Mouse (Mus musculus): ENCODE measurements around the gene Kif26a. TPM values are rescaled to one million over a fixed set of nuclear protein-coding genes. Genes with fewer than 3 reads are reported as not detected.

The Kif26a gene
- polyA plus RNA-seq, 1 experiment from 2014 or later = 21.2 TPM

DNA sequence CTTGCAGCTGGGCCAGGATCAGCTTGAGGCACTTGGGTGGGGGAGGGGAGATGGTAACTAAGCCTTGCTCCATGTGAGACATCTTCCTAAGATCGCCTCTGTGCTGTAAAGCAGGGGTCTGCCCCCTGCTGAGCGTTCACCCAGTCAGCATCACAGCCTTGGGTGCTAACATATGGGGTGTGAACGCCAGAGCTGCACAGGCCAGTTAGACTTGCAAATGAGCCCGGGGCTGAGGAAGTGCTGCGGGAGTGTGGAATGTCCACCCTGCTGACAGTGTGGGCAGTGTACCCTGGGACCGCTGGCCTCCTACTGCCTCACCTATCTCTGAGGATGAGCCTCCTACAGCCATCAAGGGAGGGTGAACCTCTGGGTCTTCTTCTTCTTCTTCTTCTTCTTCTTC is 45.7 kb downstream of the Kif26a start:
- no peak overlapping the region for H3K9ac ChIP-seq (replicated peaks; ENCODE audit: low read depth, low read length)
- WGBS = 43% methylated on average over 6 of the region's 6 CpGs
- peak; percentile 41; the same call in 1 of the 2 replicates for ATAC-seq
- H3K27ac ChIP-seq (ENCODE audit: low read length) = no peak overlapping the region
- H3K9me3 ChIP-seq (ENCODE audit: control insufficient read depth, low read length) = no peaks in the 10 kb centered on the region
- H3K27me3 ChIP-seq (replicated peaks; ENCODE audit: control insufficient read depth, insufficient read depth, low read length) = no peaks in the 10 kb centered on the region
- H3K4me3 ChIP-seq (replicated peaks; ENCODE audit: low read length) = no peak overlapping the region
- H3K36me3 ChIP-seq (ENCODE audit: control insufficient read depth, insufficient read depth) = no peaks in the 10 kb centered on the region
- H3K4me1 ChIP-seq (replicated peaks; ENCODE audit: control insufficient read depth, insufficient read depth, low read length) = peaks cover 6% of the 10 kb centered on the region
- no peak overlapping the region for H3K4me2 ChIP-seq (ENCODE audit: low read length)

DNA sequence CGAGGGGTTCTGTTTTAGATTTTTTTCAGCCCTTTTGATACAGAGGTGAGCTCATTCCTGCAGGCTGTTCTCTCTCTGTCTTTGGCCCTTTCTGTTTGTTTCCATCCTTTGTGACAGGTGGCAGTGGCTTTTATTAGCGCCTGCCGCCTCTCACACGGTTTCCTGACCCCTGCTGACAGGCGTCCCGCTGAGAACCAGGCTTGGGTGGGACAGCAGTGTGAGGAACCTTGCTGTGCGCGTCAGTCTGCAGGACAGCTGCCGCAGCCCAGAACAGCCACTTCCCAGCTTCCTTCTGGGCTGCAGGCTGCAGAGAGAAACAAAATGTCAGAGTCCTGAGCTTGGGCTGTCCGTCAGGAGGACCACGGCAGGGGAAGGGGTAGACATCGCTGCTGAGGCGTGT is 49.0 kb downstream of the Kif26a start:
- Histone ChIP-seq H3K9me3 (ENCODE audit: control insufficient read depth, low read length) (no peaks in the 10 kb centered on the region), H3K4me3 (replicated peaks; ENCODE audit: low read length) (no peak overlapping the region), H3K9ac (replicated peaks; ENCODE audit: low read depth, low read length) (0 out of 2 replicates have a peak overlapping the region, but pooled peaks have one; percentile 16), H3K4me1 (replicated peaks; ENCODE audit: control insufficient read depth, insufficient read depth, low read length) (peaks cover 20% of the 10 kb centered on the region), H3K27ac (ENCODE audit: low read length) (no peak overlapping the region), H3K36me3 (ENCODE audit: control insufficient read depth, insufficient read depth) (no peaks in the 10 kb centered on the region), H3K27me3 (replicated peaks; ENCODE audit: control insufficient read depth, insufficient read depth, low read length) (no peaks in the 10 kb centered on the region), H3K4me2 (ENCODE audit: low read length) (peak overlapping the region; percentile 32)
- WGBS = 9% methylated on average over 13 of the region's 13 CpGs
- no peak for ATAC-seq

DNA sequence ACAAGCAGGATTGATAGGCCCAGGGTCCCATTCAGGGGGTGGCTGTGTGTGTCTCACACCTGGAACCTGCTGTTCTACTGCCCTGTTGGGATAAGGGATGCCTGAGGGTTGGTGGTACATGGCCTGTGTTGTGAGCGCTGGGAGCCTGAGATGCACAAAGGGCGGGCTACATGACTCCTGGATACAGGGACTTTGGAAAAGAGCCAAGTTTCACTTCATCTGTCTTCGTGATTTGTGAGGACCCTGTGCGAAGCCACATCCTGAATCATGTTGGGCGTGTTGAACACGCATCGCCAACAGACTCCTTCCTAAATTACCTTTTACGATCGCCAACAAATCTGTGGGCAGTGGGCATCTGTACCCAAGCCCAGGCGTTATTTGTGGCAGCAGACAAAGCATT is 50.6 kb downstream of the Kif26a start:
- no peak for ATAC-seq
- Histone ChIP-seq H3K9ac (replicated peaks; ENCODE audit: low read depth, low read length) (no peak overlapping the region), H3K9me3 (ENCODE audit: control insufficient read depth, low read length) (no peaks in the 10 kb centered on the region), H3K27ac (ENCODE audit: low read length) (no peak overlapping the region), H3K36me3 (ENCODE audit: control insufficient read depth, insufficient read depth) (no peaks in the 10 kb centered on the region), H3K4me1 (replicated peaks; ENCODE audit: control insufficient read depth, insufficient read depth, low read length) (peaks cover 21% of the 10 kb centered on the region), H3K4me2 (ENCODE audit: low read length) (no peak overlapping the region), H3K4me3 (replicated peaks; ENCODE audit: low read length) (no peak overlapping the region), H3K27me3 (replicated peaks; ENCODE audit: control insufficient read depth, insufficient read depth, low read length) (no peaks in the 10 kb centered on the region)
- 76% methylated on average over 10 of the region's 10 CpGs for WGBS

DNA sequence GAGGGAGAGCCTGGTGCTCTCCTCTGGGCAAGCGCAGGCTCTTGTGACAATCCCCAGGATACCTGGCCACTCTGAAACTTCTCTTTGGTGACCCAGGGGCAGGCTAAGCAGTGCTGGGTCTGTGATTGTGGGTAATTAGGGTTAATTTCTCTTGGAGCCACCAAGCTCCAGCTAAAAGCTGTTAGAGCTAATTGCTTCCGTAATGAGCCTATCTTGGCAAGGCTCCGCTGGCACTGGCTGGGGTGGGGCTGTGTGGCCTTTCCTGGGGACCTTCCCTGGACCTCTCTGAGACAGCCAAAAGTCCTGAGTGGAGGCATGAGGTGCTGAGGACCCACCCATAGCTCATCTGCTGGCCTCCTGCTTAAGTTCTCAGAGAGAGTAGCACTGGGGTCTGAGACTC is 53.4 kb downstream of the Kif26a start:
- peaks cover 21% of the 10 kb centered on the region for H3K4me1 ChIP-seq (replicated peaks; ENCODE audit: control insufficient read depth, insufficient read depth, low read length)
- H3K4me2 ChIP-seq (ENCODE audit: low read length) = no peak overlapping the region
- H3K9me3 ChIP-seq (ENCODE audit: control insufficient read depth, low read length) = no peaks in the 10 kb centered on the region
- H3K36me3 ChIP-seq (ENCODE audit: control insufficient read depth, insufficient read depth) = no peaks in the 10 kb centered on the region
- H3K9ac ChIP-seq (replicated peaks; ENCODE audit: low read depth, low read length) = no peak overlapping the region
- no peak overlapping the region for H3K4me3 ChIP-seq (replicated peaks; ENCODE audit: low read length)
- H3K27me3 ChIP-seq (replicated peaks; ENCODE audit: control insufficient read depth, insufficient read depth, low read length) = no peaks in the 10 kb centered on the region
- WGBS = 19% methylated on average over 3 of the region's 3 CpGs
- ATAC-seq = peak; percentile 62
- no peak overlapping the region for H3K27ac ChIP-seq (ENCODE audit: low read length)

DNA sequence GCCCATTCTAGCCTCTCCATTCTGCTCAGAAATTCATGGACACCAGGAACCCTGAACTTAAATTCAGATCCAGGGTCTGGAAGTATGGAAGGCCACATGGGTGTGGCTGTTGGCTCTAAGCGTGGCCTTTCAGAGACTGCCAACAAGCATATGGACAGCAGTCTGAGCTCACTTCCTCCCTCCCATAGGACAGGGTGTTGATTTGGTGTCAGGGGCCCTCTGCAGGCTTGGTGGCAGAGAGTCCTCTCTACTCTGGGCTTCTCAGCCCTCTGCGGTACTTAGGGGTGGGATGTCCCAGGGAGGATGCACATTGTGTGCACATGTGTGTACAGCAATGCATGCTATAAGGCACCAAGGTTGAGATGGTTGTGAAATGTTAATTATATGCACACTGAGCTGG is 54.0 kb downstream of the Kif26a start:
- Histone ChIP-seq H3K27ac (ENCODE audit: low read length) (no peak overlapping the region), H3K4me1 (replicated peaks; ENCODE audit: control insufficient read depth, insufficient read depth, low read length) (peaks cover 19% of the 10 kb centered on the region), H3K36me3 (ENCODE audit: control insufficient read depth, insufficient read depth) (no peaks in the 10 kb centered on the region), H3K4me2 (ENCODE audit: low read length) (no peak overlapping the region), H3K27me3 (replicated peaks; ENCODE audit: control insufficient read depth, insufficient read depth, low read length) (no peaks in the 10 kb centered on the region), H3K9me3 (ENCODE audit: control insufficient read depth, low read length) (no peaks in the 10 kb centered on the region), H3K9ac (replicated peaks; ENCODE audit: low read depth, low read length) (no peak overlapping the region), H3K4me3 (replicated peaks; ENCODE audit: low read length) (no peak overlapping the region)
- 75% methylated on average over 2 of the region's 2 CpGs for WGBS
- peak; percentile 39 for ATAC-seq

DNA sequence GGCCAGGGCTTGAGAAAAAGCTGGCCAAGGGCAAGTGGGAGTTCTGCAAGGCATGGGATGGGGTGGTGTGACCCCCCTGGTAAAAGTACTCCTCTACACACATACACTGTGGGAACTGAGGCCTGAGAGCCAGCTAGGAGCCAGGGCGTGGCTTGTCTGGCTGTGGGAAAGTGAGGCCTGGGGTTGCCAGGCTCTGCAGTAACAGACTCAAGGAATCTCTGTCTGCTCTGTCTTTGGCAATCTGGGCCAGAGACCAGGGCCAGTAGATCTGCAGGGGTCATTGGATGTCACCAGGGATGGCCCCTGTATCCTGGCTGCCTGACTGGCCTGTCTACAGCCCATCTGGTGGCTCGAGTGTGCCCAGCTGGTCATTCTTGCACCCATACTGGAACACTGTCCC is 61.2 kb downstream of the Kif26a start:
- no peaks in the 10 kb centered on the region for H3K36me3 ChIP-seq (ENCODE audit: control insufficient read depth, insufficient read depth)
- H3K9me3 ChIP-seq (ENCODE audit: control insufficient read depth, low read length) = no peaks in the 10 kb centered on the region
- WGBS = 79% methylated on average over 2 of the region's 2 CpGs
- H3K4me3 ChIP-seq (replicated peaks; ENCODE audit: low read length) = no peak overlapping the region
- H3K4me2 ChIP-seq (ENCODE audit: low read length) = no peak overlapping the region
- no peaks in the 10 kb centered on the region for H3K27me3 ChIP-seq (replicated peaks; ENCODE audit: control insufficient read depth, insufficient read depth, low read length)
- peaks cover 18% of the 10 kb centered on the region for H3K4me1 ChIP-seq (replicated peaks; ENCODE audit: control insufficient read depth, insufficient read depth, low read length)
- ATAC-seq = no peak
- no peak overlapping the region for H3K27ac ChIP-seq (ENCODE audit: low read length)
- H3K9ac ChIP-seq (replicated peaks; ENCODE audit: low read depth, low read length) = no peak overlapping the region

DNA sequence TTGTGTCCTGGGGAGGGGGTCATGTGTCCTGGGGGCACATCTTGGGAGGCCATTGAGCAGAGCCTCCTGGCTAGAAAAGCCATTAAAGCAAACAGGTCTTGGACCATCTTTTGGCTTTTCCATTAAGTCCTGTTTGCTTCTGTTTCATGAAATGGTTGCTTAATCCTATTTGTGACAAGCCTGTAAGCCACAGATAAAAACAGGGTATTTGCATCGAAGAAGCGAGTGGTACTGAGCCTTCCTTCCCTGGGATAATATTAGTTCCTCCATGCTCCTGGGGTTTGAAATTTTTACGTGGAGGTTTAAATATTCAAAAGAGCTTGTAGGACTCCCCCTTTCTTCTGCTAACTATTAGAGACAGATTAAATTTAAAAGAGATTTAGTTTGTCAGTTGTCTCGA is 61.7 kb downstream of the Kif26a start:
- ATAC-seq = no peak
- H3K4me3 ChIP-seq (replicated peaks; ENCODE audit: low read length) = no peak overlapping the region
- no peak overlapping the region for H3K9ac ChIP-seq (replicated peaks; ENCODE audit: low read depth, low read length)
- H3K4me1 ChIP-seq (replicated peaks; ENCODE audit: control insufficient read depth, insufficient read depth, low read length) = peaks cover 18% of the 10 kb centered on the region
- no peak overlapping the region for H3K4me2 ChIP-seq (ENCODE audit: low read length)
- WGBS = 34% methylated on average over 4 of the region's 4 CpGs
- H3K9me3 ChIP-seq (ENCODE audit: control insufficient read depth, low read length) = no peaks in the 10 kb centered on the region
- H3K27me3 ChIP-seq (replicated peaks; ENCODE audit: control insufficient read depth, insufficient read depth, low read length) = no peaks in the 10 kb centered on the region
- H3K36me3 ChIP-seq (ENCODE audit: control insufficient read depth, insufficient read depth) = no peaks in the 10 kb centered on the region
- H3K27ac ChIP-seq (ENCODE audit: low read length) = no peak overlapping the region

DNA sequence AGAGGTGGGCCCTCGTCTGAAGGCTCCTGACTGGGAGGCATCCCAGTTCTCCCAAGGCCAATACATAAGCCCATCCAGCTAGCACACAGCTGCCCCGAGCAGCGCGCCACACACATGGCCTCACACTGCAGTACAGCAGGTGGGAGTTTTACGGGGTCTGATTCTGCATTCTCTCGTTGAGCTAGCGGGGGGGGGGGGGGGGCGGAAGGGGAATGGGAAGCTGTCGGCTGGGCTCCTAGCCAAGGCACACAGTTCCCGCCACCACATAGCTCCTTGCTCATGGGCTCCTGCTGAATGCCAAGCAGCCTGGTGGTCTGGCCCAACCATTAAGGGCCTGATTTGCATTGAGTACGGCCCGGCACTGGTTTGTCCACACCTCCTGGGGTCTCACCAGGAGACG is 64.6 kb downstream of the Kif26a start:
- H3K4me3 ChIP-seq (replicated peaks; ENCODE audit: low read length) = no peak overlapping the region
- 5% methylated on average over 11 of the region's 13 CpGs for WGBS
- H3K27ac ChIP-seq (ENCODE audit: low read length) = no peak overlapping the region
- no peaks in the 10 kb centered on the region for H3K36me3 ChIP-seq (ENCODE audit: control insufficient read depth, insufficient read depth)
- H3K9ac ChIP-seq (replicated peaks; ENCODE audit: low read depth, low read length) = peak overlapping the region; percentile 18; the same call in 1 of the 2 replicates
- ATAC-seq = peak; percentile 86
- peaks cover 24% of the 10 kb centered on the region for H3K4me1 ChIP-seq (replicated peaks; ENCODE audit: control insufficient read depth, insufficient read depth, low read length)
- H3K27me3 ChIP-seq (replicated peaks; ENCODE audit: control insufficient read depth, insufficient read depth, low read length) = no peaks in the 10 kb centered on the region
- H3K4me2 ChIP-seq (ENCODE audit: low read length) = no peak overlapping the region
- no peaks in the 10 kb centered on the region for H3K9me3 ChIP-seq (ENCODE audit: control insufficient read depth, low read length)

DNA sequence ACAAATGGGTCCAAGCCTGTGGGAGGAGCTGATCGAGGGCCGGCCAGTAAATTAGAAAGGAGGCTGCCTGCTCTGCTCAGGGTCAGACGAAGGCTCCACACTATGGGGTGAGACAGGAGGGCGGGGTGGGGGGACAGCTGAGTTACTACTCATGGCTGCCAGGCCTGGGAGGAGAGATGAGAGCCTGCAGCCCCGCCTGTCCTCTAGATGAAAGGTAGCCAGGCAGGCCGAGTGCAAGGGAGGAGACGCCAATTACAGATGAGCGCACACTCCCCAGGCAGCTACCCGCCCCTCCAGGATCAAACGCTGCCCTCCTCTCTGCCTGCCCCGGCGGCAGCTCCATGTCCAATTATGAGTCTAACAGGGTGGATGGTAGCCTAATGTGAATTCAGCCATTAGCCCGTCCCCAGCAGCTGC is 68.4 kb downstream of the Kif26a start:
- no peak for ATAC-seq

DNA sequence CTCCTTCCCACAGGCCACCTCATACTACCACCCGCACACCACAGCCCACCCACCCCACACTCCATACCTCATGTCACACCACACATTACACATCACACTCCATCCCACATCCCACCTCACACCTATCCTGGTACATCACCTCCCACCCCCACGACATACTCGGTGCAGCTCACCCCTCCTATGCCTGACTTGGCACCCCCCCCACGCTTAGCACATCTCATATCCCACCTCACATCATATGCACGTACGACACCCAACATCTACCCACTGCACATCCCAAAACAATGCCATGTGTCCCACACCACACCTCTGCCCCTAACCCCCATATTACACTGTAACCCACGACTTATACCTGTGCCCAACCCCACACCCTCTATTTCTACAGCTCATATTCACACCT is 69.5 kb downstream of the Kif26a start:
- Histone ChIP-seq H3K9me3 (ENCODE audit: control insufficient read depth, low read length) (no peaks in the 10 kb centered on the region), H3K27me3 (replicated peaks; ENCODE audit: control insufficient read depth, insufficient read depth, low read length) (no peaks in the 10 kb centered on the region), H3K36me3 (ENCODE audit: control insufficient read depth, insufficient read depth) (no peaks in the 10 kb centered on the region), H3K27ac (ENCODE audit: low read length) (no peak overlapping the region), H3K4me3 (replicated peaks; ENCODE audit: low read length) (no peak overlapping the region), H3K4me1 (replicated peaks; ENCODE audit: control insufficient read depth, insufficient read depth, low read length) (peaks cover 33% of the 10 kb centered on the region), H3K9ac (replicated peaks; ENCODE audit: low read depth, low read length) (no peak overlapping the region), H3K4me2 (ENCODE audit: low read length) (no peak overlapping the region)
- 92% methylated on average over 7 of the region's 7 CpGs for WGBS
- ATAC-seq = no peak

More for the DNA sequence above, 68.4 kb downstream of the Kif26a start:
- H3K4me3 ChIP-seq (replicated peaks; ENCODE audit: low read length) = no peak overlapping the region
- H3K9ac ChIP-seq (replicated peaks; ENCODE audit: low read depth, low read length) = no peak overlapping the region
- H3K9me3 ChIP-seq (ENCODE audit: control insufficient read depth, low read length) = no peaks in the 10 kb centered on the region
- no peaks in the 10 kb centered on the region for H3K36me3 ChIP-seq (ENCODE audit: control insufficient read depth, insufficient read depth)
- WGBS = 7% methylated on average over 13 of the region's 13 CpGs
- no peak overlapping the region for H3K4me2 ChIP-seq (ENCODE audit: low read length)
- no peak overlapping the region for H3K27ac ChIP-seq (ENCODE audit: low read length)
- H3K4me1 ChIP-seq (replicated peaks; ENCODE audit: control insufficient read depth, insufficient read depth, low read length) = peaks cover 41% of the 10 kb centered on the region
- no peaks in the 10 kb centered on the region for H3K27me3 ChIP-seq (replicated peaks; ENCODE audit: control insufficient read depth, insufficient read depth, low read length)

Measured in forebrain, embryonic 16.5 days (tissue).